Mouse (Mus musculus): Measurements from ENCODE around the gene Vapa. TPM values are rescaled to one million over a fixed set of nuclear protein-coding genes. Genes with fewer than 3 reads are reported as not detected.
"Not testable (repeated sequence)": the region's sequence is repeated elsewhere in the genome, so short reads cannot be mapped to it uniquely, and the experiment has no call there.

Gene Vapa
- total RNA-seq, 2 experiments from 2014 or later: 108 to 115 TPM

DNA sequence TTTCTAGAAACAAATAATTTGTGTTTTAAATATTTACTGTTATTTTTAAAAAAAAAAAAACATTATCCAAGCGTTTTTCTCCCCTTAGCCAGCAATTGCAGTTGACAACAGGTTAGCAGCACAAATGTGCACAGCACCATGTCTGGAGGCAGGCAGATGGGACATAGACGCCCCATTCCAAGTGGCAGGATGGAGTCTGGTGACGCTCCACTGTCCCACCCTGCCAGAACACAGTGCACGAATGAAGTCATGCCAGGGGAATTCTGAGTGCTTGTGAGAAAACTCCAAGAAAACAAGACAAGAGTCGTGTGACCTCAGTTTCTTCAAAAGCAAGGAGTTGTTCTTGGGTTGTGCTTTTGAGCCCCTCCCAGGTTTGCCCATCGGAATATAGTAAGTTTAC, 50.0 kb downstream of the Vapa start:
- DNase-seq: no peak

DNA sequence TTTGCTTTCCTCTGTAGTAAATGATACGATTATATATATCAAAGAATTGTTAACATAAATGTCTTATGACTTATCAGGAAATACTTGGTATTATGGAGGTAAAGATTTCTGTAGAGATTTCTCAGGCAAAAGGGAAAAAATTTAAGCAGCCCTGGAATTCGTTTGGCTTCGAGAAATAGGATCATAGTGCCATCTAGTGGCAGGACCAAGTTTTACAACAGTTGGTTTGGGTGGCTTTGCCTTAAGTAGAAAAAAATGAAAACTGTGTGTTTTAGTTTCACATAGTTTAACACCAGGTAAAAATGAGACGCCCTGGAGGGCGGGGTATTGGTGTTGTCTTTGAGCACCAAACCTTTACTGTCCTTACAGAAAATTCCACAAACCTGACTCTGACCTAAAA, 50.6 kb downstream of the Vapa start:
- DNase-seq: peak; percentile 80

GRCm38 (mm10) chr17:65561361-65562015, 51.9 kb downstream of the Vapa start:
- DNase-seq: no peak

GRCm38 (mm10) chr17:65559273-65559672, 54.1 kb downstream of the Vapa start:
- peak; percentile 31 for DNase-seq

DNA sequence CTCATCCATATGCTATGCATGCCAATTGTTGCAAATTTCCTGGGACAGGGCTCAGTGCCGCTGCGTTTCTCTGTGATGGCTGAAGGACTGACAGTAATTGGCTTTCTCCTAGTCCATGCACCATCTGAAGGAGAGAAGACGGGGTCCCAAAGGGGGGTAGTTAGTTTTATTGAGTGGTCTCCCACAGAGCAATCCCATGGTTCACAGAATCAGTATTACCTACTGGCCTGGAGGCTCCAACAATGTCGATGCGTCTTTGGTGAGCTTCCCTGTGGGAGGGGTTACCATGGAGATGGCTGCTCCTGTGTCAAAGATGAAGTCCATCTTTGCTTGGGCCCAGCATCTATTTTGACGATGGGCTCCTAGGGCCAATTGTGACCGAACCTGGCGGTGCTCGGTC, 54.6 kb downstream of the Vapa start:
- DNase-seq: no peak

DNA sequence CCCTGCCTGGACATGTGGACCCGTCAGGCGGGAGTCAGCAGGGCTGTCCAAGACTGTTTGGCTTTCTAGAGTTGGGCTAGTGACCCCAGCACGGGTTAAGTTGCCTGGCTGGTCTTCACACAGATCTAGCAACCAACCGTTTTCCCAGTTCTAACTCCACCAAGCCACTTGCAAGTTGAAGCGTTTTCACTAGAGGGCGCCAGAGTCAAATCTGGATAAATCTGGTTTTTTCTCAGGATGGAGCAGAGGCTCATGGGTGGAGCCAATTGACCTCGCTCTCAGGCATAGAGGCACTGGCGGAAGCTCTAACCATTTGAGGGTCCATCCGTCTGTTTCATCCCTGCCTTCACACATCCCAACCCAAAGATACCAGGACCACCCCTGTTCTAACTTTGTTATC, 55.1 kb downstream of the Vapa start:
- DNase-seq: peak; percentile 81

GRCm38 (mm10) chr17:65557212-65557611, 56.1 kb downstream of the Vapa start:
- no peak for DNase-seq

GRCm38 (mm10) chr17:65556798-65557197, 56.6 kb downstream of the Vapa start:
- no peak for DNase-seq

- no peak for DNase-seq
Measured at GRCm38 (mm10) chr17:65552426-65552997, 60.8 kb downstream of the Vapa start.

DNA sequence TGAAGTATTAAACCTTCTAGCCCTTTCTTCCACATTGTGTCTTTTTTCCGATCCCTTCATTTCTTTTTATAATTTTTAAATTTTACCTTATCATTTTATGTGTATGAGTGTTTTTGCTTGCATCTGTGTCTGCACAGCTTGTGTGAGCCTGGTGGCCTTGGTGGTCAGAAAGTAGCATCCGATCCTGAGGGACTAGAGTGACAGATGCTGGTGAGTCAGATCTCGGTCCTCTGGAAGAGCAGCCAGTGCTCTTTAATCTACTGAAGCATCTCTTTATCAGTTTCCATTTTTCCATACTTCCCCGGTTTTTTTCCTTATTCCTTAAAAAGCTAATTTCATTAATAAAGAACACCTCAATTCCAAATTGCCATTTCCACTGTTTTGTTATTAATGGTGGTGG, 63.0 kb downstream of the Vapa start:
- no peak for DNase-seq

GRCm38 (mm10) chr17:65548698-65549365, 64.5 kb downstream of the Vapa start:
- DNase-seq: peak; percentile 54

DNA sequence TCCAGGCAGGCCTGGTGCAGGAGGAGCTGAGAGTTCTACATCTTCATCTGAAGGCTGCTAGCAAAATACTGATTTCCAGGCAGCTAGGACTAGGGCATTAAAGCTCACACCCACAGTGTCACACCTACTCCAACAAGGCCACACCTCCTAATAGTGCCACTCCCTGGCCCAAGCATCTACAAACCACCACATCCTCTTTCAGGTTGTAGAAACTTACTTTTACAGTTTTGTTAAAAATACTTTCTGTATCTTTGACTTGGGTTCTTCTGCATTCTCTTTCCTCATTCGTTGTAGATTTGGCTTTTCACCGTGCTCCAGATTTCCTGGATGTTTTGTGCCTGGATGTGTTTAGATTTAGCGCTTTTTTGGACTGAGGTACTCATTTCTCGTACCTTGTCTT, 67.1 kb downstream of the Vapa start:
- not testable (repeated sequence) for DNase-seq

- DNase-seq: peak; percentile 28
Measured at GRCm38 (mm10) chr17:65540441-65541272, 72.7 kb downstream of the Vapa start, which contains the start of gene Tmem232. Gene Tmem232, minus strand, starts transcription at chr17:65540782.

GRCm38 (mm10) chr17:65536156-65536555, 77.2 kb downstream of the Vapa start:
- peak; percentile 63 for DNase-seq

DNA sequence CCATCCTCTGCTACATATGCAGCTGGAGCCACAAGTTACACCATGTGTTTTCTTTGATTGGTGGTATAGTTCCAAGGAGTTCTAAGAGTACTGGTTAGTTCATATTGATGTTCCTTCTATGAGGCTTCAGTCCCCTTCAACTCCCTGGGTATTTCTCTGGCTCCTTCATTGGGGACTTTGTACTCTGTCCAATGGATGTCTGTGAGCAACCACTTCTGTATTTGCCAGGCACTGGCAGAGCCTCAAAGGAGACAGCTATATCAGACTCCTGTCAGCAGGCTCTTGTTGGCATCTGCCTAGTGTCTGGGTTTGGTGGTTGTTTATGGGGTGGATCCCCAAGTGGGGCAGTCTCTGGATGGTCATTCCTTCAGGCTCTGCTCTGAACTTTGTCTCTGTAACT, 81.0 kb downstream of the Vapa start:
- DNase-seq: not testable (repeated sequence)

Other genes starting within 250 kb of the Vapa start
- gene Tmem232, start 72.8 kb downstream of the Vapa start, total RNA-seq (2021): under 1 TPM in 1 of 2 experiments, not detected in 1; 0.15 TPM
- 10 to 100 TPM in 1 of 2 experiments, 1 to 10 TPM in 1; 7.6 to 13.2 TPM for gene Txndc2, start 28.6 kb upstream of the Vapa start, total RNA-seq (2021)
- 10 to 100 TPM; 32.1 to 32.5 TPM for gene Rab31, start 159.2 kb upstream of the Vapa start, total RNA-seq (2021)
- 10 to 100 TPM; 59.5 to 69.7 TPM for gene Ppp4r1, start 169.0 kb upstream of the Vapa start, total RNA-seq (2021)

Data from adrenal gland, postnatal 10 days (tissue).